ENCODE assay signal across 8 mouse cellular contexts in the genomic region with DNA sequence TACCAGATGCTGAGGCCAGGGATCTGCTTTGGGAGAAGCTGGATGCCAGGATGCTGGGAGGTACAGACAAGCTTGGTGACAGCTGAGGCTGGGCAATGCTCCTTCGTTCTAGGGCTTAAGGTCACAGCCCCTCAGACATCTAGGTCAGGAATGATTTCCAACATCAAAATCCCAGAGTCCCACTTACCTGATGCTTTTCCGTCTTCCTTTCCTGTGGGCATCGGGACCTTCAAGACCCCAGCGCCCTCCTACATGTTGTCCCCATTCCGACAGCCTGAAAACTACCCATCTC. TPM values are rescaled to one million over a fixed set of nuclear protein-coding genes. Genes with fewer than 3 reads are reported as not detected.
A peak's percentile ranks its signal among the peaks of the same experiment; 100 is the strongest.
DNase-seq lines count a peak whose midpoint lies in the region; ATAC-seq and TF ChIP-seq lines count a peak whose summit lies in the region.

A gene (minus strand): TSS at position 283 of the 292 bp plus-strand sequence.

- H3K4me1 ChIP-seq in kidney, embryonic 15.5 days, result peaks cover 26% of the 10 kb centered on the region
- H3K4me1 ChIP-seq in embryonic fibroblast, embryonic 13.5 days (ENCODE audit: control insufficient read depth, insufficient read depth, low read length), result no peaks in the 10 kb centered on the region; the same call in 1 of the 2 replicates
- peaks cover 19% of the 10 kb centered on the region for H3K4me1 ChIP-seq in hindbrain, embryonic 13.5 days (replicated peaks)
- H3K4me1 ChIP-seq in midbrain, embryonic 16.5 days (ENCODE audit: control insufficient read depth, insufficient read depth, low read length), result peaks cover 14% of the 10 kb centered on the region

- H3K9me3 ChIP-seq in kidney, embryonic 15.5 days (replicated peaks), result no peaks in the 10 kb centered on the region
- H3K9me3 ChIP-seq in hindbrain, embryonic 13.5 days, result 0 out of 2 replicates have a peak, but pooled peaks cover 4% of the 10 kb centered on the region
- H3K9me3 ChIP-seq in midbrain, embryonic 16.5 days (replicated peaks; ENCODE audit: control insufficient read depth, low read length, poor library complexity, severe bottlenecking), result no peaks in the 10 kb centered on the region; the same call in 1 of the 2 replicates

- peak within 1 kb of the TSS; percentile 48 for H3K4me3 ChIP-seq in kidney, embryonic 15.5 days (replicated peaks)
- H3K4me3 ChIP-seq in embryonic fibroblast, embryonic 13.5 days (ENCODE audit: insufficient read depth, low read length), result peak within 1 kb of the TSS; percentile 43
- H3K4me3 ChIP-seq in hindbrain, embryonic 13.5 days, result peak within 1 kb of the TSS; percentile 48
- peak within 1 kb of the TSS; percentile 47 for H3K4me3 ChIP-seq in midbrain, embryonic 16.5 days (ENCODE audit: low read depth, low read length)

- no peaks in the 10 kb centered on the region for H3K36me3 ChIP-seq in kidney, embryonic 15.5 days
- H3K36me3 ChIP-seq in hindbrain, embryonic 13.5 days, result no peaks in the 10 kb centered on the region
- no peaks in the 10 kb centered on the region for H3K36me3 ChIP-seq in midbrain, embryonic 16.5 days (ENCODE audit: control insufficient read depth, insufficient read depth, low read length)

- DNase-seq in kidney, adult 18-20 months, result no peak
- no peak for DNase-seq in frontal cortex, postnatal 36 days (ENCODE audit: low spot score in 2 of 2)
- no peak for DNase-seq in thymus, adult 18-20 months
- no peak for DNase-seq in urinary bladder, postnatal 36 days (ENCODE audit: low spot score in 2 of 2)

- peak within 1 kb of the TSS; percentile 29; the same call in 1 of the 2 replicates for H3K9ac ChIP-seq in kidney, embryonic 15.5 days
- peak within 1 kb of the TSS; percentile 66 for H3K9ac ChIP-seq in hindbrain, embryonic 13.5 days
- H3K9ac ChIP-seq in midbrain, embryonic 16.5 days (ENCODE audit: low read depth, low read length), result peak within 1 kb of the TSS; percentile 58

- peaks cover 87% of the 10 kb centered on the region for H3K27me3 ChIP-seq in kidney, embryonic 15.5 days
- peaks cover 62% of the 10 kb centered on the region for H3K27me3 ChIP-seq in hindbrain, embryonic 13.5 days
- peaks cover 20% of the 10 kb centered on the region for H3K27me3 ChIP-seq in midbrain, embryonic 16.5 days (ENCODE audit: control insufficient read depth, insufficient read depth, low read depth, low read length)

- 0% methylated on average over 5 of the region's 5 CpGs for WGBS in kidney, embryonic 15.5 days
- 8% methylated on average over 5 of the region's 5 CpGs for WGBS in hindbrain, embryonic 13.5 days
- WGBS in midbrain, embryonic 16.5 days, result 8% methylated on average over 5 of the region's 5 CpGs

- no peak within 1 kb of the TSS for H3K27ac ChIP-seq in kidney, embryonic 15.5 days
- H3K27ac ChIP-seq in embryonic fibroblast, embryonic 13.5 days (ENCODE audit: insufficient read depth, low read length), result peak within 1 kb of the TSS; percentile 9; the same call in 1 of the 2 replicates
- H3K27ac ChIP-seq in hindbrain, embryonic 13.5 days, result no peak within 1 kb of the TSS
- no peak within 1 kb of the TSS for H3K27ac ChIP-seq in midbrain, embryonic 16.5 days (ENCODE audit: low read length)

- TF ChIP-seq CTCF in embryonic fibroblast, embryonic 13.5 days (IDR thresholded peaks at IDR 0.05; ENCODE audit: borderline replicate concordance, insufficient read depth, low read length), result no peak

- H3K4me2 ChIP-seq in kidney, embryonic 15.5 days, result peak within 1 kb of the TSS; percentile 89
- H3K4me2 ChIP-seq in hindbrain, embryonic 13.5 days, result peak within 1 kb of the TSS; percentile 87
- H3K4me2 ChIP-seq in midbrain, embryonic 16.5 days (ENCODE audit: low read length), result peak within 1 kb of the TSS; percentile 90

- TF ChIP-seq POLR2A in embryonic fibroblast, embryonic 13.5 days (IDR thresholded peaks at IDR 0.05; ENCODE audit: low read depth, low read length), result no peak; the same call in 1 of the 2 replicates

- ATAC-seq in kidney, embryonic 15.5 days (replicated peaks; ENCODE audit: low FRiP score), result no peak
- ATAC-seq in hindbrain, embryonic 13.5 days (ENCODE audit: low FRiP score), result no peak
- no peak for ATAC-seq in midbrain, embryonic 16.5 days

RNA-seq across cellular contexts. Expression of the gene that starts here (rescaled TPM):
- 6.7 and 8.4 TPM in 2 replicates for polyA plus RNA-seq in kidney, embryonic 15.5 days (2015; fragmentation: Nextera tagmentation; extraction: Ambion mirVana)
- polyA plus RNA-seq in embryonic fibroblast, embryonic 13.5 days (2011; ENCODE audit: insufficient read length, low read depth, missing spikeins), result 6.1 and 17.6 TPM in 2 replicates
- polyA plus RNA-seq in hindbrain, embryonic 13.5 days (2015; fragmentation: Nextera tagmentation; extraction: Ambion mirVana), result 2.1 and 3.0 TPM in 2 replicates
- 1.3 and 1.4 TPM in 2 replicates for polyA plus RNA-seq in midbrain, embryonic 16.5 days (2015; fragmentation: Nextera tagmentation; extraction: Ambion mirVana)
